8 mouse cellular contexts compared by ENCODE assay signal in genomic region chr5:113286591-113287520, GRCm38 (mm10). TPM values are rescaled to one million over a fixed set of nuclear protein-coding genes. Genes with fewer than 3 reads are reported as not detected.
DNase-seq lines count a peak whose midpoint lies in the region; ATAC-seq and TF ChIP-seq lines count a peak whose summit lies in the region.
"Had no signal": no experiment of that assay in that cellular context is flagged by ENCODE, and none has a peak within 500 bp of the region (broad histone marks: within the 10 kb centered on the region; RNA-seq: fewer than 3 reads in every experiment).

No protein-coding gene starts in this region.

- no peaks in the 10 kb centered on the region for H3K79me2 ChIP-seq in C2C12 (ENCODE audit: control insufficient read depth, insufficient read depth)

- no peak overlapping the region for H3ac ChIP-seq in C2C12 (ENCODE audit: control insufficient read depth, insufficient read length, low read depth)

- H3K9ac ChIP-seq in hindbrain, embryonic 11.5 days (ENCODE audit: low read depth, low read length), result no peak overlapping the region
- no peak overlapping the region for H3K9ac ChIP-seq in stomach, embryonic 16.5 days (ENCODE audit: low read length)

- peak overlapping the region; percentile 35 for H3K4me2 ChIP-seq in hindbrain, embryonic 11.5 days (replicated peaks; ENCODE audit: low read depth, low read length)
- peak overlapping the region; percentile 35 for H3K4me2 ChIP-seq in stomach, embryonic 16.5 days (ENCODE audit: low read depth, low read length)

- no peak for DNase-seq in G1E (ENCODE audit: low spot score)
- DNase-seq in embryo, embryonic 10.5 days (ENCODE audit: low spot score), result peak; percentile 63
- DNase-seq in hindbrain, embryonic 11.5 days (ENCODE audit: low spot score), result peak; percentile 76
- peak; percentile 53 to 72 for DNase-seq in layer of hippocampus, postnatal 36 days
- peak; percentile 37 for DNase-seq in mesoderm, embryonic 11.5 days (ENCODE audit: low read depth, low spot score)

- ATAC-seq in G1E (ENCODE audit: extremely low read depth, insufficient number of reproducible peaks, low FRiP score, poor library complexity, severe bottlenecking), result no peak
- ATAC-seq in hindbrain, embryonic 11.5 days (ENCODE audit: low FRiP score), result peak; percentile 47; the same call in 1 of the 2 replicates
- ATAC-seq in stomach, embryonic 16.5 days (ENCODE audit: insufficient read depth, low FRiP score), result no peak; the same call in 1 of the 2 replicates

- H3K27me3 ChIP-seq in C2C12 (ENCODE audit: control insufficient read depth, insufficient read depth, insufficient read length) (peaks cover 4% of the 10 kb centered on the region), G1E (ENCODE audit: insufficient read depth, low read length) (no peaks in the 10 kb centered on the region; the same call in 1 of the 2 replicates)
- H3K27me3 ChIP-seq in hindbrain, embryonic 11.5 days (ENCODE audit: control insufficient read depth, insufficient read depth, low read length), result peaks cover 25% of the 10 kb centered on the region
- H3K27me3 ChIP-seq in stomach, embryonic 16.5 days (ENCODE audit: control insufficient read depth, insufficient read depth, low read length), result peaks cover 21% of the 10 kb centered on the region

- no peak overlapping the region for H3K4me3 ChIP-seq in C2C12 (ENCODE audit: insufficient read depth, poor library complexity, severe bottlenecking)
- peak overlapping the region; percentile 3; the same call in 1 of the 2 replicates for H3K4me3 ChIP-seq in G1E (ENCODE audit: low read depth, low read length)
- peak overlapping the region; percentile 14; the same call in 1 of the 2 replicates for H3K4me3 ChIP-seq in hindbrain, embryonic 11.5 days (ENCODE audit: low read depth, low read length)
- H3K4me3 ChIP-seq in stomach, embryonic 16.5 days (replicated peaks; ENCODE audit: low read length), result peak overlapping the region; percentile 19; the same call in 1 of the 2 replicates
- H3K4me3 ChIP-seq: erythroblast, embryonic 14.5 days had no signal

- H3K27ac ChIP-seq in hindbrain, embryonic 11.5 days (ENCODE audit: low read depth, low read length), result no peak overlapping the region
- H3K27ac ChIP-seq in stomach, embryonic 16.5 days (ENCODE audit: low read length), result no peak overlapping the region

- H3K36me3 ChIP-seq in C2C12 (ENCODE audit: control insufficient read depth, insufficient read depth) (no peaks in the 10 kb centered on the region), G1E (replicated peaks) (no peaks in the 10 kb centered on the region)
- H3K36me3 ChIP-seq in hindbrain, embryonic 11.5 days (ENCODE audit: control insufficient read depth, insufficient read depth, low read length), result no peaks in the 10 kb centered on the region
- H3K36me3 ChIP-seq in stomach, embryonic 16.5 days (ENCODE audit: control insufficient read depth, insufficient read depth, low read length), result no peaks in the 10 kb centered on the region

- WGBS in hindbrain, embryonic 11.5 days, result 4% methylated on average over 51 of the region's 60 CpGs
- 5% methylated on average over 59 of the region's 60 CpGs for WGBS in stomach, embryonic 16.5 days

- peaks cover 94% of the 10 kb centered on the region for H3K9me3 ChIP-seq in G1E (replicated peaks)
- no peaks in the 10 kb centered on the region for H3K9me3 ChIP-seq in hindbrain, embryonic 11.5 days (ENCODE audit: control insufficient read depth, low read length)
- H3K9me3 ChIP-seq in stomach, embryonic 16.5 days (replicated peaks; ENCODE audit: control insufficient read depth, low read length), result no peaks in the 10 kb centered on the region

- no peaks in the 10 kb centered on the region for H3K4me1 ChIP-seq in G1E (ENCODE audit: insufficient read depth, low read depth, low read length)
- H3K4me1 ChIP-seq in hindbrain, embryonic 11.5 days (replicated peaks; ENCODE audit: control insufficient read depth, insufficient read depth, low read length), result no peaks in the 10 kb centered on the region
- H3K4me1 ChIP-seq in stomach, embryonic 16.5 days (ENCODE audit: control insufficient read depth, insufficient read depth, low read length), result 0 out of 2 replicates have a peak, but pooled peaks cover 4% of the 10 kb centered on the region

- peak; percentile 20 for TF ChIP-seq CTCF in C2C12 (IDR thresholded peaks at IDR 0.05; ENCODE audit: control insufficient read depth, insufficient read depth, insufficient read length)
- no peak for TF ChIP-seq CTCF in G1E (IDR thresholded peaks at IDR 0.05; ENCODE audit: low read depth, low read length)

- H3K79me3 ChIP-seq in C2C12 (ENCODE audit: low read depth), result no peaks in the 10 kb centered on the region

TF ChIP-seq in C2C12, 6 proteins besides CTCF, POLR2A, EP300 and RAD21:
- TF ChIP-seq CEBPB (IDR thresholded peaks at IDR 0.05; ENCODE audit: low read depth) (no peak), MYOG (IDR thresholded peaks at IDR 0.05; ENCODE audit: control insufficient read depth, extremely low read depth, insufficient read length) (no peak), MYOD1 (IDR thresholded peaks at IDR 0.05; ENCODE audit: control insufficient read depth, insufficient read length, low read depth) (no peak), USF1 (IDR thresholded peaks at IDR 0.05; ENCODE audit: low read depth) (no peak), FOSL1 (IDR thresholded peaks at IDR 0.05; ENCODE audit: insufficient read depth, low read length, poor library complexity, severe bottlenecking) (no peak), MAX (IDR thresholded peaks at IDR 0.05) (no peak)
TF ChIP-seq in C2C12: peak in this region for 0.

RNA-seq across cellular contexts. Expression of gene Sgsm1, which starts 23.7 kb away (rescaled TPM):
- polyA plus RNA-seq in C2C12 (2012; fragmentation: generic; extraction: Trizol) (1.9 TPM), G1E (2012) (not detected in 2 replicates)
- total RNA-seq in G1E (2014; fragmentation: Nextera tagmentation) (not detected in 2 replicates), G1E (2017) (under 0.01 and 0.05 TPM in 2 replicates)
- polyA plus RNA-seq in hindbrain, embryonic 11.5 days (2014; fragmentation: Nextera tagmentation; extraction: Ambion mirVana), result 8.5 and 10.5 TPM in 2 replicates
- total RNA-seq in layer of hippocampus, postnatal 36 days (2021), result 10 to 100 TPM; 86.9 to 88.3 TPM
- polyA plus RNA-seq in stomach, embryonic 16.5 days (2015; fragmentation: Nextera tagmentation; extraction: Ambion mirVana), result 7.1 and 7.4 TPM in 2 replicates
- polyA plus RNA-seq: erythroblast, embryonic 14.5 days had no signal
